Mouse (Mus musculus) cerebellum, postnatal 25 days (tissue): ENCODE measurements around the gene Zbbx.
A peak's percentile ranks its signal among the peaks of the same experiment; 100 is the strongest.

Experiments
- DNase-seq, 2 experiments: peaks; one replicate each; pipeline ENCODE4 v3.0.0; 2021; ENCODE audit warnings: mixed read lengths in 2 of 2

Gene Zbbx

DNA sequence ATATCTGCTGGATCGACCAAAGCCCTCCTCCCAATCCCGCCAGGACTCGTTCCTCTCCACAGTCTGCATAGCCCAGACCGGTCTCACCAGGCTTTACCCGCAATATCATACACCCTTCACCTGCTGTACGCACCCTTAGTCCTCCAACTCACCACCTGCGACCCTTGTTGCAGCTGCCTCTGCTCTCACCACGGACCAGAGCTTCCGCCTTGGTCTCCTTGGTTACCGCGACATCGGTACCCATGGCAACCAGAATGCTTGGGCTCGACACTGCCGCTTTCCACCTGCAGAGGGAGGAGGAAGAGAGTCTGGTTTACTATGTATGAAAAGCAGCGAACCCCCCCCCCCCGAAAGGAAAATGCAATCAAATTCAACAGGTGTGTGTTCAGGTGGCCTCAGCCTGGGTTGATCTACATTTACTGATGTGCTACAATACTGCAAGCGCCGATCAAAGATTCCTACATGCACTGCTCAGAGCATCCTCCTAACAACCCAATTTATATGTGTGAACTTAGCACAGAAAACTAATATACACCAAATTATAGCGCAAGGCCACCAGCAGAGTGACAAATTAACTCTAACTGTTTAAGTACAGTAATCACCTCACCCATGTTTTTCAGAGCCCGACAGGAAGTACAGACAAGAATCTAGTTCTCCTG lies at the start of gene Zbbx:
Gene Zbbx, minus strand, starts transcription at position 197 of the 659 bp plus-strand sequence.
- DNase-seq = peak; percentile 35 to 62

DNA sequence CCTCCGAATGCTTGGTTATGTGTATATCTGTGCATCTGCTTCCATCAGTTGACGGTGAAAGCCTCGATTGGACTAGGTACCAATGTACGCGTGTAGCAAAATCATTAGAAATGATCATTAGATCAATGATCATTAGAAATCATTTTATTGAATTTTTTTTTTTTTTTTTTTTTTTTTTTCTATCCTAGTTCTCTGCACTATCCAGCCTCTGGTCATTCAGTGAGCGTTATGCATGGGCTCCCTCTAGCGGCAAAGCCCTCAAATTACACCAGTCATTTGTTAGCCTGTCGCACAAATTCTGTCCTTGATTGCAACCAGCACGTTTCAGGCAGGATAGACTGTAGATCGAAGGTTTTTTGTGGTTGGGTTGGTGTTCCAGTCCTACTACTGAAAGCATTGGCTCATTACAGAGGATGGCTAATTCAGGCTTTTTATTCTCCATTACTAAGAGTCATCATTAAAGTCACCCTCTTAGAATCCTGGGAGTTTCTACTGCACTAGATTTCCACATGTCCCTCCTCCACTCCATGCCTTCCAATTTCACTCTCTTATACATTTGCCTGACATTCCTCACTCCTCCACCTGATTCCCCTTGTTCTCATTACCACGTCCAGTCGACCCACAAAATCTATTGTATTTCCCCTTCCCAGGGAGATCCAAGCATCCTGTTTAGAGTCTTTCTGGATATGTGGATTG lies 38.1 kb upstream of the Zbbx start:
- DNase-seq = peak; percentile 61 to 78

DNA sequence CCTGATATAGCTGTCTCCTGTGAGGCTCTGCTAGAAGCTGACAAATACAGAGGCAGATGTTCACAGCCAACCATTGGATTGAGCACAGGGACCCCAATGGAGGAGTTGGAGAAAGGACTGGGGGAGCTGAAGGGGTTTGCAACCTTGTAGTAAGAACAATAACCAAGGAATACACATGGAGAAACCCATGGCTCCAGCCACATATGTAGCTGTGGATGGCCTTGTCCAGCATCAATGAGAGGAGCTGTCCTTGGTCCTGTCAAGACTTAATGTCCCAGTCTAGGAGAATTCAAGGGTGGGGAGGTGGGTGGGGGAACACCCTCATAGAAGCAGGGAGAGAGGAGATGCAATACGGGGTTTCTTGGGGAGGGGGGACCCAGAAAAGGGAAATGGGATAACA lies 17.8 kb upstream of the Zbbx start:
- no peak for DNase-seq

DNA sequence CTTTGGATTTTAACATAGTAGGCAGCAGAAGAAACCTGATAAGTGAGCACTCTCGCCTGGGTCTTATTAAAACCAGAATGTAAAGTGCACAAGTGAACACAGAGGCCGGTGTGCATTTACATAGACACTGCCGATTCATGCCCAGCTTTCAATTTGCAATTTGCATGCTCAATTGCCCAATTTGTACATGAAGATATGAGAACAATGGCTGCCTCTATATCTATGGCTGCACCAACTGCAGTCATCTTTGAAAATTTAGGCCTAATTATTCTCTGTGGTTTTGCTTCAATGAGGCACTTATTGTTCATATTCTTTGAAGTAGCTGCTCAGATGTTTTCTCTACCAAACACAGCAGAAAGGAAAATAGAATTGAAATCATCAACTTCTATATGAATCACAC lies 23.0 kb downstream of the Zbbx start:
- no peak for DNase-seq

DNA sequence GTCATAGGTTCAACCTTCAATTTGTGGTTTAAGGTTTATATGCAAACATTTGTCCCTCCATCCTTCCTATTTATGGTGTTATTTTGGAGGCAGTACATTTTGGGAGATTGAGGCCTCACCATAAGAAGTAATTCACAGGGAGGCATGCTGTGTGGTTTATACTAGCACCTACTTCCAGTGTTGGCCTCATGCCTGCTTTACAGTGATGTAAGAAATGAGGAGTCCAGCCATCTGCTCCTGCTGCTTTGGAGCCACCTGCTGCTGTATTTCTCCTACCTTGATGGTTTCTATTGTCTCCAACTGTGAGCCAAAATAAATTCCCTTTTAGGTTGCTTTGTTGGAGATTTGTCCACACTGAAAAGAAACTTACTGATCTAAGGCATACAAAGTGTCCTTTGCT lies 60.0 kb downstream of the Zbbx start:
- peak; percentile 85 to 88 for DNase-seq

DNA sequence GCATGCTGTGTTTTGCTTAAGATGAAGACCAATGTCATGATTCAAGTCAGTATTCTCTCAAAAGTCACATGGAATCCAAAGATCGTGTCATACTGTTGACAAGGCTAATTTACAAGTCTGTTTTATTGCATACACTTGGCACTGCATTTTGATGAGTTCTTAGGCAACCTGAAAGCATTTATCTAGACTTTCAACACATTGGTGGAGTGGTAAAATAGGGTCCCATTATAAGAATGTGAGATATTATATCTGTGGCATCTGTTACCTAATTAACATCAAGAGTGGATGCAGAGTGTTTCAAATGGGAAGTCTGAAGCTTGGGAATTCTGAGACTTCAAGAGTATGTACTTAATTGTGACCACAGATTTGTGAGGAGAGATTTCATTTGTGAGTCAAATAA lies 79.1 kb downstream of the Zbbx start:
- no peak for DNase-seq

DNA sequence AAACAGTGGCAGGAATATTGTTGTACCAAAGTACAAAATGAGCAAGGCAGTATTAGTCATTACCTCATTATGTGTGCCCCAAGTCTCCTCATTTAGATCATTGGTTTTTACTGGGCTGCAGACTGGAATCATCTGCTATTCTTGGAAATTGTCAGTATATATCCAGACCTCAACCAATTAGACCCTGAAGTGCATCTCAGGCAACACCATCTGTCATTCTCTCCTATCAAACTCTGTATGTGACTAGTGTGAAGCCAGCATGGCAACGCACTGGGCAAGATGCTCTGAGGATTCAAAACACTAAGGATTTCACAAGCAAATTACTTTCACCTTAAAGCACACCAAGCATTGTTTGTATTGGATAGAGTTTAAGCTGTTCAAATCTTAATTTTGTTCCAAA lies 85.9 kb downstream of the Zbbx start:
- DNase-seq = peak; percentile 53 to 70

DNA sequence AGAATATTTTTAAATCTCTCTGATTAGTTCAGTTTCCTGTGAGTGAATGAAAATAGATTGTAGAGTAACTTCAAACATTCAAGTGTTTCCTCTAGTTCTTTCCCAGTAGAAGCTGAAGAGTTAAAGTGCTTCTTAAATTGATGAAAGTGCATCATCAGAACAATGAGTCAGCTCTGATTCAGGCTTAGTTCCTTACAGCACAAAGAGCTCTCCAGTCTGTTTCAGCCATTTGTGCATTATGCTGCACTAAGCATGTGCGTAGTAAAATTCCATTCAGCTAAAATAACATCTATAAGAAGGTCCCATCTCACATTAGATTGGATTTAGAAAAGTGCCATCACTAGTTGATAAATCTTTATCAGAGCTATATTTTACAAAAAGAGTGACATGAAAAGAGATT lies 155.1 kb downstream of the Zbbx start:
- no peak for DNase-seq
